Mouse (Mus musculus) heart, postnatal 0 days (tissue): ENCODE measurements around the gene Inpp4a.

Experiments used
- CTCF ChIP-seq: IDR thresholded peaks from 2 replicates; pipeline ENCODE4 v1.5.1; 2016; ENCODE audit warnings: antibody characterized with exemption, control low read depth, low read depth
- EP300 ChIP-seq: IDR thresholded peaks from 2 replicates; pipeline ENCODE4 v1.6.1; 2016; ENCODE audit warnings: antibody characterized with exemption, low read depth

GRCm38 (mm10) chr1:37408678-37409077, 109.0 kb downstream of the Inpp4a start:
- TF ChIP-seq CTCF (no peak), EP300 (no peak)
